Mouse (Mus musculus) heart, postnatal 0 days (tissue): ENCODE results near the gene Slc37a3. TPM values are rescaled to one million over a fixed set of nuclear protein-coding genes. Genes with fewer than 3 reads are reported as not detected.

Experiments used
- ATAC-seq: fragments of 200-750 bp; cut with Nextera tagmentation; 2 replicates; pipeline ENCODE4 v1.8.0; 2017; ENCODE audit warnings: low read depth, moderate number of reproducible peaks, moderate library complexity; ENCODE audit not compliant: insufficient read depth
- DNase-seq: peaks from one replicate; pipeline ENCODE4 v3.0.0-alpha.2; 2016; ENCODE audit warnings: low spot score
- H3K27ac ChIP-seq: fragments of 300-500 bp; sonication (generic); 2 replicates; pipeline ENCODE4 v1.5.1; 2014; ENCODE audit warnings: low read depth, mild to moderate bottlenecking
- H3K27me3 ChIP-seq: fragments of 300-500 bp; sonication (generic); 2 replicates; pipeline ENCODE4 v1.6.1; 2014; ENCODE audit warnings: low read length, mixed read lengths; ENCODE audit not compliant: control insufficient read depth, insufficient read depth
- H3K36me3 ChIP-seq: fragments of 300-500 bp; sonication (generic); replicated peaks from 2 replicates; pipeline ENCODE4 v1.6.1; 2014; ENCODE audit warnings: low read length, mixed read lengths; ENCODE audit not compliant: control insufficient read depth, insufficient read depth
- H3K4me1 ChIP-seq: fragments of 300-500 bp; sonication (generic); 2 replicates; pipeline ENCODE4 v1.6.1; 2014; ENCODE audit warnings: antibody characterized with exemption; ENCODE audit not compliant: control insufficient read depth, insufficient read depth
- H3K4me2 ChIP-seq: fragments of 300-500 bp; sonication (generic); 2 replicates; pipeline ENCODE4 v1.6.1; 2014; ENCODE audit warnings: low read depth, mild to moderate bottlenecking, low read length, moderate library complexity
- H3K4me3 ChIP-seq: fragments of 300-500 bp; sonication (generic); 2 replicates; pipeline ENCODE4 v1.5.1; 2014; ENCODE audit warnings: low read depth, low read length
- H3K9ac ChIP-seq: fragments of 300-500 bp; sonication (generic); replicated peaks from 2 replicates; pipeline ENCODE4 v1.6.1; 2014; ENCODE audit warnings: low read depth, low read length, mixed read lengths
- H3K9me3 ChIP-seq: fragments of 300-500 bp; sonication (generic); replicated peaks from 2 replicates; pipeline ENCODE4 v1.6.1; 2016; ENCODE audit warnings: low read length; ENCODE audit not compliant: control insufficient read depth
- CTCF ChIP-seq: IDR thresholded peaks from 2 replicates; pipeline ENCODE4 v1.5.1; 2016; ENCODE audit warnings: antibody characterized with exemption, control low read depth, low read depth
- EP300 ChIP-seq: IDR thresholded peaks from 2 replicates; pipeline ENCODE4 v1.6.1; 2016; ENCODE audit warnings: antibody characterized with exemption, low read depth
- WGBS: fragments of 180-500 bp; shearing (Covaris S2); extraction: QIAGEN DNeasy Blood & Tissue Kit; methylation state at CpG from one replicate; pipeline ENCODE4 v1.1.7; 2014; 5-methylcytosine and 5-hydroxymethylcytosine counted together
- polyA plus RNA-seq: library from polyadenylated mRNA; unstranded; fragments of >200 nt; fragmentation: Nextera tagmentation; extraction: Ambion mirVana; gene quantifications from 2 replicates; pipeline ENCODE4 v1.2.1, GENCODE M21; 2015
- total RNA-seq: library from RNA; depleted of rRNA; stranded (reverse); fragments of >200 nt; gene quantifications from 2 replicates; pipeline ENCODE4 v1.2.3, GENCODE M21; 2014; ENCODE audit warnings: low replicate concordance

Slc37a3 gene
- total and polyA plus RNA-seq, 2 experiments from 2014 or later = 9.0 to 19.9 TPM

DNA sequence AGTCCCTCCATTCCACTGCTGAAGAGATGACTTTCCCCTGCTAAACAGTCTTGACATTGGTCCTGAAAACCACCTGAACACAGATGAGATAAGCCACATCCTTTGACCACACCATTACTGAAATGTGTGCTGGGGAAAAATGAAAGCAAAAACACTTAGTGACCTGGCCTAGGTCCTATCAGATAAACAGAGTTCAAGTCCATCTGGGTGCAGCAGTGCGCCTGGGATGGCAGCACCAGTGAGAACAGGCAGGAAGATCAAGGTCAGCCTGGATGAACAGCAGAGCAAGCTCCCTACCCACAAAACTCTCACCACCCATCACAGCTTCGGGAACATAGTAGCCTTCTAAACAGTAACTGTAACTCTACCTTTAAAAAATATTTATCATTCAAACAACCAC lies 35.7 kb downstream of the Slc37a3 start:
- no peak for TF ChIP-seq CTCF
- Histone ChIP-seq H3K4me3 (no peak overlapping the region), H3K4me2 (no peak overlapping the region), H3K4me1 (no peaks in the 10 kb centered on the region), H3K9ac (no peak overlapping the region), H3K27me3 (no peaks in the 10 kb centered on the region), H3K9me3 (no peaks in the 10 kb centered on the region), H3K36me3 (peaks cover 46% of the 10 kb centered on the region), H3K27ac (no peak overlapping the region)
- 43% methylated on average over 2 of the region's 2 CpGs for WGBS
- DNase-seq = no peak
- ATAC-seq = no peak

GRCm38 (mm10) chr6:39338359-39338758 lies 39.1 kb downstream of the Slc37a3 start:
- H3K36me3 ChIP-seq = peaks cover 45% of the 10 kb centered on the region
- no peaks in the 10 kb centered on the region for H3K27me3 ChIP-seq
- no peaks in the 10 kb centered on the region for H3K9me3 ChIP-seq
- H3K4me1 ChIP-seq = no peaks in the 10 kb centered on the region
- no peak overlapping the region for H3K9ac ChIP-seq
- TF ChIP-seq EP300 (no peak), CTCF (no peak)
- 84% methylated on average over 8 of the region's 8 CpGs for WGBS
- ATAC-seq = no peak
- H3K4me3 ChIP-seq = no peak overlapping the region
- no peak overlapping the region for H3K27ac ChIP-seq
- H3K4me2 ChIP-seq = no peak overlapping the region
- no peak for DNase-seq

- Histone ChIP-seq H3K4me2 (no peak overlapping the region), H3K4me3 (no peak overlapping the region), H3K4me1 (no peaks in the 10 kb centered on the region), H3K36me3 (peaks cover 38% of the 10 kb centered on the region), H3K27me3 (no peaks in the 10 kb centered on the region), H3K9ac (no peak overlapping the region), H3K9me3 (no peaks in the 10 kb centered on the region), H3K27ac (no peak overlapping the region)
- ATAC-seq = no peak
- 92% methylated on average over 3 of the region's 3 CpGs for WGBS
- TF ChIP-seq CTCF (no peak), EP300 (no peak)
- no peak for DNase-seq
Measured at GRCm38 (mm10) chr6:39334873-39335272, 42.6 kb downstream of the Slc37a3 start.

GRCm38 (mm10) chr6:39334224-39334623 lies 43.3 kb downstream of the Slc37a3 start:
- Histone ChIP-seq H3K4me2 (no peak overlapping the region), H3K9me3 (no peaks in the 10 kb centered on the region), H3K27me3 (no peaks in the 10 kb centered on the region), H3K27ac (no peak overlapping the region), H3K9ac (no peak overlapping the region), H3K4me1 (no peaks in the 10 kb centered on the region), H3K36me3 (peaks cover 38% of the 10 kb centered on the region), H3K4me3 (no peak overlapping the region)
- no peak for TF ChIP-seq EP300
- TF ChIP-seq CTCF = no peak
- ATAC-seq (no peak), DNase-seq (no peak)
- WGBS = 71% methylated on average over 7 of the region's 7 CpGs

DNA sequence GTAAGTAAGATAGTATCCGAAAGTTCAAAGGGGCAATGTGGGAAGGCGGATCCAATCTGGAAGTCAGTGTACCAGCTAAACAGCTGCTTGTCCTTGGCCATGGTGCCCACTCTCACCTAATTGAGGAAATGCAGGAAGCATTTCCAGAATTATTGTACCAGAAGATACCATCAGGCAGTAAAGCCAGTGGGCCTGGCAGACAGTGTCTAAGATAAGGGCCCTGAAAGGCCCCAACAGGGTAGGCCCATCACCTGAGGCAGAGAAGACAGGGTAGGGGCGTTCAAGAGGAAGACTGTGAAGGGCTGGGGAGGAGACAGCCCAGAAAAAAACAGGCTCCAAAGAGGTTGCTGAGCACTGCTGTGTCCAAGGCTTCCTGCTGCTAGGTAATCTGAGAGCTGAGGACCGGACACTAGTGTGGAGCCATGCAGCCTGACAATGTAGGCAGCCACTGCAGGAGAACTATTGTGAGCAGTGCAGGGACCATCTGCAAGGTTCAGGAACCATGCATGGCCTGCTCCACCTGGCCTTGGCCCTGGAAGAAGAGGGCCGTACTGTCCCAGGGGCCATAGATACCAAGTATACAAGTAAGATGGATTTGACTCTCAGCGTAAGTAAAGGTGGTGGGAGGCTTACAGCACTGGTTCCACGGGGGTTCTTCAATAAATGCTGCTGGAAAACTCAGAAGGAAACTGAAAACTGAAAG lies 45.3 kb downstream of the Slc37a3 start:
- Histone ChIP-seq H3K27ac (no peak overlapping the region), H3K9ac (no peak overlapping the region), H3K4me1 (no peaks in the 10 kb centered on the region), H3K9me3 (no peaks in the 10 kb centered on the region), H3K4me3 (no peak overlapping the region), H3K27me3 (no peaks in the 10 kb centered on the region), H3K36me3 (peaks cover 26% of the 10 kb centered on the region), H3K4me2 (no peak overlapping the region)
- DNase-seq (no peak), ATAC-seq (no peak)
- no peak for TF ChIP-seq CTCF
- WGBS = 89% methylated on average over 7 of the region's 7 CpGs

- Histone ChIP-seq H3K9me3 (no peaks in the 10 kb centered on the region), H3K4me1 (no peaks in the 10 kb centered on the region), H3K4me2 (no peak overlapping the region), H3K9ac (no peak overlapping the region), H3K27me3 (no peaks in the 10 kb centered on the region), H3K36me3 (peaks cover 15% of the 10 kb centered on the region), H3K27ac (no peak overlapping the region), H3K4me3 (no peak overlapping the region)
- 76% methylated on average over 7 of the region's 7 CpGs for WGBS
- no peak for DNase-seq
- TF ChIP-seq CTCF (no peak), EP300 (no peak)
- ATAC-seq = no peak; the same call in 1 of the 2 replicates
Measured at GRCm38 (mm10) chr6:39330981-39331380, 46.5 kb downstream of the Slc37a3 start.
